Mouse (Mus musculus) forebrain, embryonic 12.5 days (tissue): ENCODE measurements around the gene Fignl2. TPM values are rescaled to one million over a fixed set of nuclear protein-coding genes. Genes with fewer than 3 reads are reported as not detected.
A peak's percentile ranks its signal among the peaks of the same experiment; 100 is the strongest.

Experiments used
- ATAC-seq: fragments of 200-750 bp; cut with Nextera tagmentation; 2 replicates; pipeline ENCODE4 v1.8.0; 2017; ENCODE audit warnings: moderate TSS enrichment; ENCODE audit not compliant: low FRiP score
- H3K27ac ChIP-seq: fragments of 300-500 bp; sonication (generic); 2 replicates; pipeline ENCODE4 v1.5.1; 2016; ENCODE audit warnings: mild to moderate bottlenecking
- H3K27me3 ChIP-seq: fragments of 300-500 bp; sonication (generic); 2 replicates; pipeline ENCODE4 v1.6.1; 2016; ENCODE audit warnings: mild to moderate bottlenecking
- H3K36me3 ChIP-seq: fragments of 300-500 bp; sonication (generic); replicated peaks from 2 replicates; pipeline ENCODE4 v1.6.1; 2016; ENCODE audit warnings: mild to moderate bottlenecking
- H3K4me1 ChIP-seq: fragments of 300-500 bp; sonication (generic); 2 replicates; pipeline ENCODE4 v1.6.1; 2016
- H3K4me2 ChIP-seq: fragments of 300-500 bp; sonication (generic); 2 replicates; pipeline ENCODE4 v1.6.1; 2016; ENCODE audit warnings: mild to moderate bottlenecking, moderate library complexity
- H3K4me3 ChIP-seq: fragments of 300-500 bp; sonication (generic); replicated peaks from 2 replicates; pipeline ENCODE4 v1.5.1; 2016; ENCODE audit warnings: mild to moderate bottlenecking
- H3K9ac ChIP-seq: fragments of 300-500 bp; sonication (generic); 2 replicates; pipeline ENCODE4 v1.6.1; 2016; ENCODE audit warnings: mild to moderate bottlenecking
- H3K9me3 ChIP-seq: fragments of 300-500 bp; sonication (generic); 2 replicates; pipeline ENCODE4 v1.6.1; 2016
- WGBS: fragments of 180-500 bp; shearing (Covaris S2); methylation state at CpG from one replicate; pipeline ENCODE4 v1.1.7; 2016; 5-methylcytosine and 5-hydroxymethylcytosine counted together
- polyA plus RNA-seq: library from polyadenylated mRNA; unstranded; fragments of >200 nt; fragmentation: Nextera tagmentation; extraction: Ambion mirVana; gene quantifications from 2 replicates; pipeline ENCODE4 v1.2.1, GENCODE M21; 2016

The Fignl2 gene
- polyA plus RNA-seq, 1 experiment from 2014 or later: 0.22 TPM

DNA sequence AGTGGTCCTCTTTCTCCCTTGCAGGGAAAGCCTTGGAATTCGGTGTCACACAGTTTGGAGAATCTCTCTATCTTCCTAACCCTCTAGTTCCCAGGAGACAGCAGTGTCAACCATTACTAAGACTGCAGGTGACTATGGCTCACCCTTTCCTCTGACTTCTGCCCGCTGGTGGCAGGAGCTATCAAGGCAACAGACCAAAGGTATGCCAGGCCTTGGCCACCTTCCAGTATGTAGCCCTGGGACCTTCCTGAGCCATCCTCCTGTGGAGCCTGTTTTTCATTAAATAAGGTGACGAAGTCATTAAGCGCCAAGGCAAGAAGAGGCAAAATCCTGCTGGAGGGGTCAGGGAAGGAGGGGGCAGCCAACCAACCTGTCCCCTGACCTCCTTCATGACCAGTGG, 3.2 kb downstream of the Fignl2 start:
- Histone ChIP-seq H3K9me3 (no peaks in the 10 kb centered on the region), H3K4me2 (peak overlapping the region; percentile 94; the same call in 1 of the 2 replicates), H3K4me1 (peaks cover 70% of the 10 kb centered on the region), H3K9ac (no peak overlapping the region), H3K36me3 (no peaks in the 10 kb centered on the region), H3K27ac (no peak overlapping the region), H3K27me3 (peaks cover 14% of the 10 kb centered on the region), H3K4me3 (no peak overlapping the region)
- ATAC-seq: no peak
- WGBS: 75% methylated on average over 4 of the region's 4 CpGs

DNA sequence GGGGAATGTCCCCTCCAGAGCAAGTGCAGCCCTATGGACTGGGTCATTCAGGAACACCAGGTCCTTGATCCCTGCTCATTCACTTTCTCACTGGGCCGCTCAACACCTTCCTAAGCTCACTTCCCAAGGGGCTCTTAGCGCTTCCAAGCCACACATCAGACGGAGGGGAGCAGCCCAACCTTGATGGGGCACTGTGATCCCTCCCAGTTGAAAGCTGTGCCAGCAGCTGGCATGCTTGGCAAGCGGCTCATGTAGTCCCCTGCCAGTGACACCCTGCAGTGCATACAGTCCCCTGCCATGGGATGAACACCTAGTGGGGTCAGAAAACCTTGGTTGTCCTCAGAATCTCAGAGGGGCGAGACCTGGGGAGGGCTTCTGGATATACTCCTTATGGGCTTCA, 4.3 kb downstream of the Fignl2 start:
- 79% methylated on average over 5 of the region's 5 CpGs for WGBS
- H3K9ac ChIP-seq: no peak overlapping the region
- ATAC-seq: no peak
- H3K9me3 ChIP-seq: no peaks in the 10 kb centered on the region
- no peak overlapping the region for H3K27ac ChIP-seq
- peaks cover 4% of the 10 kb centered on the region for H3K27me3 ChIP-seq
- no peak overlapping the region for H3K4me2 ChIP-seq
- no peak overlapping the region for H3K4me3 ChIP-seq
- H3K36me3 ChIP-seq: no peaks in the 10 kb centered on the region
- H3K4me1 ChIP-seq: peaks cover 74% of the 10 kb centered on the region

DNA sequence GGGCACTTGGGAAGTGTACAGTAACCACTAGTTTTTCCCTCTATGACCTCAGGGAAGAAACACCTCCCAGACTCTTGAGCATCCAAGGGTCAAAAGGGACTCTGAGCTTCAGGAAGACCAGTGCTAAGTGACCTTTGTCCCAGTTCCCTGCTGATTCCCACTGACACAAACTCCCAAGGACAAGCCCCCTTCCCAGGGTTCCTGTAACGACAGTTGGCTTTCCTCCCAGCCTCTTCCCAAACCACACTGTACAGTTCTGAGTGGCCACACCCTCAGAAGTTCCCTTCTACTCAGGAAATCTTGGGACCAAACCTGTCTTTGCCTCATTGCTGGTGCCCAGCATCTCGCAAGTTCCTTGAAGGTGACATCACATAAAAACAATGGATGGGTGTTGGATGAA, 5.6 kb downstream of the Fignl2 start:
- H3K36me3 ChIP-seq: no peaks in the 10 kb centered on the region
- no peaks in the 10 kb centered on the region for H3K9me3 ChIP-seq
- H3K27ac ChIP-seq: no peak overlapping the region
- 78% methylated on average over 2 of the region's 2 CpGs for WGBS
- no peak for ATAC-seq
- no peaks in the 10 kb centered on the region for H3K27me3 ChIP-seq
- H3K4me2 ChIP-seq: no peak overlapping the region
- no peak overlapping the region for H3K9ac ChIP-seq
- H3K4me3 ChIP-seq: no peak overlapping the region
- H3K4me1 ChIP-seq: peaks cover 75% of the 10 kb centered on the region

DNA sequence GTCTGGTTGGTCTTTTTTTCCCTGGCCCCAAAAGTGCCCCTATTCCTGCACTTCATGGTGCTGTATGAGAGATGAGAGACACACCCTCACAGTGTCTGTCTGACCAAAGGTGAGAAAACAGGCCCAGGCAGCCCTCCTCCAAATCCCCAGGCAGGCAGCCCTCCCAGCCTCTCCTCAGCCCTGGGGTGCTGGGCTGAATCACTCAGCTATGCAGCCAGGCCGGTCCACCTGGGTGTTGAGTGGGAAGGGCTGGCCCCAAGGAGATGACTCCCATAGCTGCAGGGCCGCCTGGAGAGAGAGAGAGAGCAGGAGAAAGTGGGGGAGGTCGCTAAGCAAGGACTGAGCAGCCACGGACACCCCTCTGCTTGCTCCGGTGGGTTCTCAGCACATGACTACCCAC, 7.6 kb downstream of the Fignl2 start:
- no peak overlapping the region for H3K9ac ChIP-seq
- H3K4me1 ChIP-seq: peaks cover 75% of the 10 kb centered on the region
- H3K36me3 ChIP-seq: no peaks in the 10 kb centered on the region
- 22% methylated on average over 5 of the region's 5 CpGs for WGBS
- no peak overlapping the region for H3K4me2 ChIP-seq
- no peaks in the 10 kb centered on the region for H3K27me3 ChIP-seq
- H3K9me3 ChIP-seq: no peaks in the 10 kb centered on the region
- no peak for ATAC-seq
- H3K27ac ChIP-seq: no peak overlapping the region; the same call in 1 of the 2 replicates
- H3K4me3 ChIP-seq: no peak overlapping the region

- Histone ChIP-seq H3K4me2 (no peak overlapping the region), H3K36me3 (no peaks in the 10 kb centered on the region), H3K27ac (peak overlapping the region; percentile 62; the same call in 1 of the 2 replicates), H3K27me3 (no peaks in the 10 kb centered on the region; the same call in 1 of the 2 replicates), H3K9me3 (no peaks in the 10 kb centered on the region), H3K4me3 (no peak overlapping the region), H3K4me1 (peaks cover 78% of the 10 kb centered on the region), H3K9ac (peak overlapping the region; percentile 12; the same call in 1 of the 2 replicates)
- WGBS: 51% methylated on average over 9 of the region's 9 CpGs
- ATAC-seq: no peak
These were observed 8.7 kb downstream of the Fignl2 start for GRCm38 (mm10) chr15:101069641-101070190.

- peak overlapping the region; percentile 43 for H3K27ac ChIP-seq
- H3K4me2 ChIP-seq: no peak overlapping the region
- ATAC-seq: no peak
- peaks cover 75% of the 10 kb centered on the region for H3K4me1 ChIP-seq
- H3K9ac ChIP-seq: no peak overlapping the region
- 48% methylated on average over 4 of the region's 4 CpGs for WGBS
- peaks cover 3% of the 10 kb centered on the region; the same call in 1 of the 2 replicates for H3K27me3 ChIP-seq
- no peak overlapping the region for H3K4me3 ChIP-seq
- H3K9me3 ChIP-seq: no peaks in the 10 kb centered on the region
- no peaks in the 10 kb centered on the region for H3K36me3 ChIP-seq
These were observed 9.7 kb downstream of the Fignl2 start for GRCm38 (mm10) chr15:101068671-101069070.

GRCm38 (mm10) chr15:101068029-101068428, 10.3 kb downstream of the Fignl2 start:
- peak overlapping the region; percentile 43; the same call in 1 of the 2 replicates for H3K27ac ChIP-seq
- no peak overlapping the region for H3K4me3 ChIP-seq
- peaks cover 7% of the 10 kb centered on the region; the same call in 1 of the 2 replicates for H3K27me3 ChIP-seq
- 59% methylated on average over 3 of the region's 3 CpGs for WGBS
- no peak overlapping the region for H3K4me2 ChIP-seq
- peaks cover 77% of the 10 kb centered on the region for H3K4me1 ChIP-seq
- ATAC-seq: no peak
- H3K36me3 ChIP-seq: no peaks in the 10 kb centered on the region
- no peaks in the 10 kb centered on the region for H3K9me3 ChIP-seq
- H3K9ac ChIP-seq: no peak overlapping the region

GRCm38 (mm10) chr15:101066920-101067696, 11.3 kb downstream of the Fignl2 start:
- Histone ChIP-seq H3K27me3 (peaks cover 7% of the 10 kb centered on the region; the same call in 1 of the 2 replicates), H3K4me1 (peaks cover 82% of the 10 kb centered on the region), H3K36me3 (no peaks in the 10 kb centered on the region), H3K4me2 (no peak overlapping the region; the same call in 1 of the 2 replicates), H3K9ac (0 out of 2 replicates have a peak overlapping the region, but pooled peaks have one; percentile 2), H3K9me3 (no peaks in the 10 kb centered on the region), H3K4me3 (no peak overlapping the region), H3K27ac (peak overlapping the region; percentile 75)
- WGBS: 7% methylated on average over 7 of the region's 9 CpGs
- ATAC-seq: peak; percentile 78

DNA sequence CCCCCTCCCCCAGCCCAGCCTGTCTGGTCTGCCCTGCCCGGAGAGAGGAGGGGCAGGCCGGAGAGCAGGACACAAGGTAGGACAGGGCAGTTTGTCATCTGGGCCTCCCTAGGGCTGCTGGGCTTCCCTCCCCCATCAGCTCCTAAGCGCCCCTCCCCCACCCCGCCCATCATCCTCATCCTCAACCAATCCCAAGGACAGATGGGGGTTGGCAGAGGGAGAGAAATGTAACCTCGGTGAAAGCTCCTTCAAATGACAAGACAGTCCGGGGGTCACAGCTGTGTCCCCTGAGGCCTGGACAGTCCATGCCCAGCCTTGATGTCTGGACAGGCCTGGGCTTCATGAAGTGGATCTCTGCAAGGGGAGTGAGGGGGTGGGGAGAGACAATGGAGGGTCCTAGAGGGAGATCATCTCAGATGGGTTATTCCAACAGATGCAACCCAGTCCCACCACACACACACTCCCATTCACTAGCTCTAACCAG, 12.0 kb downstream of the Fignl2 start:
- peaks cover 7% of the 10 kb centered on the region; the same call in 1 of the 2 replicates for H3K27me3 ChIP-seq
- H3K4me1 ChIP-seq: peaks cover 86% of the 10 kb centered on the region
- H3K36me3 ChIP-seq: no peaks in the 10 kb centered on the region
- H3K27ac ChIP-seq: peak overlapping the region; percentile 75
- ATAC-seq: peak; percentile 40
- 10% methylated on average over 6 of the region's 6 CpGs for WGBS
- no peaks in the 10 kb centered on the region for H3K9me3 ChIP-seq
- H3K9ac ChIP-seq: no peak overlapping the region; the same call in 1 of the 2 replicates
- H3K4me2 ChIP-seq: no peak overlapping the region
- H3K4me3 ChIP-seq: no peak overlapping the region

DNA sequence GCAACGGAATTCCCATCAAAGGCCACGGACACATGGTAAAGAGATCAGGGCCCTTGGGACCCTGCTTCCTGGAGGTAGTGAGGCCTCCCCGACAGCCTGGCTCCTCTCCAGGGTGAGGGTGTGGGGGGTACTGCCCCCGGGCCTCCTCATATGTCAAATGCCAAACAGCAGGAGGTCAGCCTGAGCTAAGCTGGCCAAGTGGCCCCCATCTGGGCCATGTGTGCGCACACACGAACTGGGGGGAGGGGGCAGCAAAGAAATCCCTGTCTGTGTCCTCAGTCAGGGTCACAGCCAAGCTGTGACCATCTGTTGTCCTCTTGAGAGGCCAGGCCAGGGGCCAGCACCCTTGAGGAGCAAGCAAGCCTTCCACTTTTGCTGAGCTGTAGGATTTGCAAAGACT, 13.3 kb downstream of the Fignl2 start:
- WGBS: 29% methylated on average over 6 of the region's 6 CpGs
- no peak overlapping the region for H3K4me2 ChIP-seq
- no peaks in the 10 kb centered on the region for H3K9me3 ChIP-seq
- peaks cover 10% of the 10 kb centered on the region; the same call in 1 of the 2 replicates for H3K27me3 ChIP-seq
- H3K9ac ChIP-seq: no peak overlapping the region
- H3K27ac ChIP-seq: no peak overlapping the region
- H3K4me3 ChIP-seq: no peak overlapping the region
- peaks cover 81% of the 10 kb centered on the region for H3K4me1 ChIP-seq
- ATAC-seq: no peak
- H3K36me3 ChIP-seq: no peaks in the 10 kb centered on the region

DNA sequence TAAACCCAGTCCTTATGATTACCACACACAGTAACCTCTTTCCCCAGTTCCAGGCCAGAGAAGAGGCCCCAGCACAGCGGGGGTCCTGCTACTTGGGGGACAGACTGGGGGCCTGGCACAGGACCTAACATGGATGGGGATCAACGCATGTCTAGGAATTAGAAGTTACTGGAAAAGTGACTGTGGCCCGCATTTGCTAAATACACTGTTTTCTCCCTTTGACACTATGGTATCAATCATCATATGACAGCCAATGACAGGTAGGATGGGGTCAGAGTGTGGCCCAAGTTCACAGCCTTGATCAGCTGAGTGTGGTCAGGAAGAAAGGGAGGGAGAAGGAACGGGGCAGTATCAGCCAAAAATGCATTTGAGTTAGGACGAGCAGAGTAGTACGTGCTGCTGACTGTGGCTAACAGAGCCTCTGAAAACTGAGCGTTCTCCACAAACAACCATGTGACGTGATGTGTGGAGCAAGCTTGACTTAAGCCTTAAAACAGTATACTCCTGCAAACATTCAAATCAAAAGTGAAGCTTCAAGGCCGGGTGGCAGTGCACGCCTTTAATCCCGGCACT, 18.0 kb downstream of the Fignl2 start:
- H3K4me2 ChIP-seq: no peak overlapping the region
- no peak overlapping the region for H3K4me3 ChIP-seq
- 47% methylated on average over 11 of the region's 11 CpGs for WGBS
- H3K36me3 ChIP-seq: no peaks in the 10 kb centered on the region; the same call in 1 of the 2 replicates
- H3K9ac ChIP-seq: peak overlapping the region; percentile 7; the same call in 1 of the 2 replicates
- H3K4me1 ChIP-seq: peaks cover 51% of the 10 kb centered on the region
- H3K9me3 ChIP-seq: no peaks in the 10 kb centered on the region
- peaks cover 37% of the 10 kb centered on the region for H3K27me3 ChIP-seq
- H3K27ac ChIP-seq: 0 out of 2 replicates have a peak overlapping the region, but pooled peaks have one; percentile 36
- no peak for ATAC-seq
